Mouse (Mus musculus) intestine, embryonic 14.5 days (tissue): ENCODE measurements around the gene Galnt14. TPM values are rescaled to one million over a fixed set of nuclear protein-coding genes. Genes with fewer than 3 reads are reported as not detected.

Experiments used
- ATAC-seq: fragments of 200-750 bp; cut with Nextera tagmentation; replicated peaks from 2 replicates; pipeline ENCODE4 v1.8.0; 2017; ENCODE audit warnings: low read depth, moderate number of reproducible peaks, moderate TSS enrichment, moderate library complexity; ENCODE audit not compliant: low FRiP score, low TSS enrichment
- DNase-seq: peaks from one replicate; pipeline ENCODE4 v3.0.0-alpha.2; 2018; ENCODE audit warnings: low spot score
- H3K27ac ChIP-seq: fragments of 300-500 bp; sonication (generic); 2 replicates; pipeline ENCODE4 v1.5.1; 2014; ENCODE audit warnings: low read depth, mild to moderate bottlenecking, control low read depth
- H3K27me3 ChIP-seq: fragments of 300-500 bp; sonication (generic); replicated peaks from 2 replicates; pipeline ENCODE4 v1.6.1; 2014; ENCODE audit warnings: low read length, control low read depth; ENCODE audit not compliant: control insufficient read depth, insufficient read depth
- H3K36me3 ChIP-seq: fragments of 300-500 bp; sonication (generic); 2 replicates; pipeline ENCODE4 v1.6.1; 2014; ENCODE audit warnings: low read length, control low read depth; ENCODE audit not compliant: control insufficient read depth, insufficient read depth
- H3K4me1 ChIP-seq: fragments of 300-500 bp; sonication (generic); replicated peaks from 2 replicates; pipeline ENCODE4 v1.6.1; 2014; ENCODE audit warnings: low read length, control low read depth, mixed read lengths; ENCODE audit not compliant: control insufficient read depth, insufficient read depth
- H3K4me2 ChIP-seq: fragments of 300-500 bp; sonication (generic); 2 replicates; pipeline ENCODE4 v1.6.1; 2014; ENCODE audit warnings: low read length
- H3K4me3 ChIP-seq: fragments of 300-500 bp; sonication (generic); 2 replicates; pipeline ENCODE4 v1.5.1; 2014; ENCODE audit warnings: low read depth, low read length, control low read depth, mixed read lengths
- H3K9ac ChIP-seq: fragments of 300-500 bp; sonication (generic); 2 replicates; pipeline ENCODE4 v1.6.1; 2014; ENCODE audit warnings: mild to moderate bottlenecking, low read length
- H3K9me3 ChIP-seq: fragments of 300-500 bp; sonication (generic); 2 replicates; pipeline ENCODE4 v1.6.1; 2016; ENCODE audit warnings: low read length, control low read depth; ENCODE audit not compliant: control insufficient read depth
- WGBS: fragments of 180-500 bp; shearing (Covaris S2); extraction: QIAGEN DNeasy Blood & Tissue Kit; methylation state at CpG from one replicate; pipeline ENCODE4 v1.1.7; 2014; 5-methylcytosine and 5-hydroxymethylcytosine counted together
- polyA plus RNA-seq: library from polyadenylated mRNA; unstranded; fragments of >200 nt; fragmentation: Nextera tagmentation; extraction: Ambion mirVana; gene quantifications from 2 replicates; pipeline ENCODE4 v1.2.1, GENCODE M21; 2014

Galnt14 gene
- polyA plus RNA-seq, 1 experiment from 2014 or later: 1.2 TPM

DNA sequence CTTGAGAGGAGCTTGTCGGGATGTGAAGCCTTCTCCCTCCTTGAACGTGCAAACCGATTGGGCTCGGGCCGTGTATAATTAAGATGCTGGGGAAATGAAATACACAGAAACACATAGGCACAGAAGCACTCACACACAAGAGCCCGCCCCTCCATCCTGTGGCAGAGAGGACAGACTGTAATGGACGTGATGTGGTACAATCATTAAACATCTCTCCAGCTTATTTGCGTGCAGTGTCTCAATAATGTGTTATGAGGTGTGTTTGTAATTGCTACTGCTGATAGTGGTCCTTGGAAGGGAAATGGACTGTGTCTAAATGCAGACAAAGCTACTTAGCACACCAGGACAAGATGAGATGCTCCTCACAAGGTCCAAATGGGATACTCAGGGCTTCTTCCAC is 24.0 kb downstream of the Galnt14 start:
- no peak for ATAC-seq
- Histone ChIP-seq H3K27ac (no peak overlapping the region), H3K4me2 (no peak overlapping the region), H3K27me3 (no peaks in the 10 kb centered on the region), H3K4me1 (no peaks in the 10 kb centered on the region), H3K9me3 (no peaks in the 10 kb centered on the region), H3K9ac (no peak overlapping the region), H3K36me3 (no peaks in the 10 kb centered on the region), H3K4me3 (no peak overlapping the region)
- no peak for DNase-seq
- WGBS: 85% methylated on average over 8 of the region's 8 CpGs

DNA sequence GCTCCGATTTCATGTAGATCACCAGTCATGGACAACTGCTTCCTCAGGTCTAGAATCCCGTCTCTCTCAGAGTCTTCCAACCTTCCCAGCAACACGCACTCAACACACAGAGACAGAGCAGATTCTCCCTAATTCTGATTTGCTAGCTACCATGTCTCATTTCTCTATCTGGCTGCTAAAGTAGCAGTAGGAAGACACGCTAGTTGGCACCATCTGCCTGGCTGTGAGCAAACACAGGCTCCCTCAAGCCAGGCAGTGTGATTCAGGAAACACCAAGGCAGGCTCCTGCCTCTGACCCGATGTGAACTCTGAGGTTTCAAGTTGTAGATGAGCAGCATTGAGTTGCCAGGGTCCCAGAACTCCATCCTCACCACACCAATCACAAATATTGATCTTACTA is 25.5 kb downstream of the Galnt14 start:
- H3K27ac ChIP-seq: no peak overlapping the region
- WGBS: 51% methylated on average over 5 of the region's 5 CpGs
- H3K4me3 ChIP-seq: no peak overlapping the region
- DNase-seq (no peak), ATAC-seq (no peak)
- no peak overlapping the region for H3K9ac ChIP-seq
- no peaks in the 10 kb centered on the region for H3K27me3 ChIP-seq
- no peaks in the 10 kb centered on the region for H3K4me1 ChIP-seq
- no peaks in the 10 kb centered on the region for H3K9me3 ChIP-seq
- no peaks in the 10 kb centered on the region for H3K36me3 ChIP-seq
- H3K4me2 ChIP-seq: no peak overlapping the region

DNA sequence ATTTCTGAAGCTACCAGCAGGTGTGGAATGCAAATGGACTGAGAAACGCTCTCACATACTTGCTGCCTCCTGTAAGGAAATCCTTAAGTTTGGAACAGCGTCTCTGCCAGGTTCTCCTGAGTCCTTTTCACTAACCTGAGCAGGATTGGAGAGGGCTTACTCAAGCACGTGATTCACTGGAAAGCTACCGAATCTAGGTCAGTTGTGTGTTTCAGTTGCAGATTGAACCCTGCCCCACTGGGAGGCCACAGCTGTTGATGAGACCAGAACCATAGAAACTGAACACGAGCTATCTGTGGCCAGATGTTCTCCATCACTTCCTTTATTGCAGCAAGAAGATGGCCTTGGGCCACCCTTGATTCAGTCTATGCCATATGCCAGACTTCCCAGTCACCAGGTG is 38.3 kb downstream of the Galnt14 start:
- H3K4me2 ChIP-seq: no peak overlapping the region
- H3K4me1 ChIP-seq: no peaks in the 10 kb centered on the region
- no peak overlapping the region for H3K9ac ChIP-seq
- ATAC-seq: no peak
- no peak for DNase-seq
- H3K4me3 ChIP-seq: no peak overlapping the region
- H3K27ac ChIP-seq: no peak overlapping the region
- no peaks in the 10 kb centered on the region for H3K36me3 ChIP-seq
- H3K9me3 ChIP-seq: no peaks in the 10 kb centered on the region
- no peaks in the 10 kb centered on the region for H3K27me3 ChIP-seq
- WGBS: 69% methylated on average over 5 of the region's 5 CpGs

- no peak overlapping the region for H3K9ac ChIP-seq
- no peak overlapping the region for H3K4me2 ChIP-seq
- 67% methylated on average over 2 of the region's 2 CpGs for WGBS
- H3K9me3 ChIP-seq: no peaks in the 10 kb centered on the region
- H3K4me1 ChIP-seq: no peaks in the 10 kb centered on the region
- DNase-seq (no peak), ATAC-seq (no peak)
- H3K4me3 ChIP-seq: no peak overlapping the region
- H3K36me3 ChIP-seq: no peaks in the 10 kb centered on the region
- H3K27ac ChIP-seq: no peak overlapping the region
- no peaks in the 10 kb centered on the region for H3K27me3 ChIP-seq
Measured at GRCm38 (mm10) chr17:73670048-73670447, 40.2 kb downstream of the Galnt14 start.

DNA sequence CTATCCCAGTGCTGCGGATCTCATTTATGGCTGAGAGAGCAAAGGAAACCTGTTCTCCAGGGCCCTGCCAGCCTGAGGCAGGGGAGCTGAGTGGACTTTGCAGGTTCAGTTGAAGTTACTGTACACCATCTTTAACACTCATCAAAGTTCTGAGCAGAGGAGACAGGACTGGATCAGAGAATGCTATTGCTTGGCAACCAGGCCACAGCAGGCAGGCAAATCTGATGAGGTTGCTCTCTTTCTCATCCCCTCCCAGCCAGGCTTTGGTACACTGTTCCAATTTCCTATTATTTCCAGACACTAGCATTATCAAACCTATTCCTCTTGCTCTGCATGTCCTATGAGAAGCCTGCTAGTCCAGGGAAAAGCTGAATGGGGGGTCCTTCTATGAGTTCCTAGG is 41.3 kb downstream of the Galnt14 start:
- ATAC-seq (no peak), DNase-seq (no peak)
- Histone ChIP-seq H3K36me3 (no peaks in the 10 kb centered on the region), H3K4me1 (no peaks in the 10 kb centered on the region), H3K9ac (no peak overlapping the region), H3K27me3 (no peaks in the 10 kb centered on the region), H3K4me2 (no peak overlapping the region), H3K9me3 (no peaks in the 10 kb centered on the region), H3K27ac (no peak overlapping the region), H3K4me3 (no peak overlapping the region)
- 59% methylated on average over 1 of the region's 1 CpGs for WGBS

DNA sequence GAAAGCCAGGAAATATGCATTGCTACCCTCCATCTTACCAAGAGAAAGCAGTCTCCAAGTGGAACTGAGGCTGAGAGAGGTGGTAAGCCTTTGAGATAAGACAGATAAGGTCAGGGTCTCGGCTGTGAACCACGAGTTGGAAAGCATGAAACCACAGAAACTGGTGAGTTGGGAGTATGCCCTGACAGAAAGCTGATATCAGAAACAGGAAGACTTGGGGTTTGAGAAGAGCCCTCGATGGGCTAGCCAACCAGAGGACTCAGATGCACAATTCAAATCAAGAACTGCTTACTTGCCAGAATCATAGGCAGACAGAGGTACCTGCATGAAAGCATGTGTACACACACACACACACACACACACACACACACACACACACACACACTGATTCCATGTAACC is 47.0 kb downstream of the Galnt14 start:
- H3K36me3 ChIP-seq: no peaks in the 10 kb centered on the region
- 0 out of 2 replicates have a peak, but pooled peaks cover 2% of the 10 kb centered on the region for H3K27me3 ChIP-seq
- no peak overlapping the region for H3K4me2 ChIP-seq
- H3K9ac ChIP-seq: no peak overlapping the region
- no peak overlapping the region for H3K27ac ChIP-seq
- DNase-seq (no peak), ATAC-seq (no peak)
- H3K4me1 ChIP-seq: no peaks in the 10 kb centered on the region
- H3K4me3 ChIP-seq: no peak overlapping the region
- 57% methylated on average over 3 of the region's 3 CpGs for WGBS
- no peaks in the 10 kb centered on the region for H3K9me3 ChIP-seq

- no peak overlapping the region for H3K4me2 ChIP-seq
- 91% methylated on average over 6 of the region's 6 CpGs for WGBS
- peaks cover 4% of the 10 kb centered on the region for H3K4me1 ChIP-seq
- ATAC-seq (no peak), DNase-seq (no peak)
- H3K4me3 ChIP-seq: no peak overlapping the region
- 0 out of 2 replicates have a peak, but pooled peaks cover 13% of the 10 kb centered on the region for H3K27me3 ChIP-seq
- no peaks in the 10 kb centered on the region for H3K36me3 ChIP-seq
- H3K27ac ChIP-seq: no peak overlapping the region
- no peak overlapping the region for H3K9ac ChIP-seq
- H3K9me3 ChIP-seq: no peaks in the 10 kb centered on the region
Measured at GRCm38 (mm10) chr17:73658731-73659445, 51.4 kb downstream of the Galnt14 start.

DNA sequence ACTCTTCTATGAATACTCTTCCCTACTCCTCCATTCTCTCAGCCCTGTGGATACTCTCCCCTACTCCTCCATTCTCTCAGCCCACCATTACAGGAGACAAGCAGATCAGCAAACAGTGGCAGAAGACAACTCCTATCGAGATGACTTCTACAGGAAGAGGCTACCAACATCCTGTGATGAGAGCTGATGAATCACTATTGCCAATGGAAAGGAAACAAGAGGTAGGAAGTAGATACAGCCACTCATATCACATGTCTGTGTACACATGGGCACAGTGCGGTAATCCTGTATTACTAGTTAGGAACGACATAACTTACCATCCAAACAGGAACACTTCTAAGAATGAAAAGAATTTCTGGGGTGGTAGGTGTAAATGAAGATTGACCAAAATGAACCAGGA is 53.9 kb downstream of the Galnt14 start:
- Histone ChIP-seq H3K4me1 (peaks cover 4% of the 10 kb centered on the region), H3K27me3 (0 out of 2 replicates have a peak, but pooled peaks cover 13% of the 10 kb centered on the region), H3K4me3 (no peak overlapping the region), H3K4me2 (no peak overlapping the region), H3K9me3 (no peaks in the 10 kb centered on the region), H3K9ac (no peak overlapping the region), H3K36me3 (no peaks in the 10 kb centered on the region), H3K27ac (no peak overlapping the region)
- no peak for DNase-seq
- 78% methylated on average over 3 of the region's 3 CpGs for WGBS
- ATAC-seq: no peak

DNA sequence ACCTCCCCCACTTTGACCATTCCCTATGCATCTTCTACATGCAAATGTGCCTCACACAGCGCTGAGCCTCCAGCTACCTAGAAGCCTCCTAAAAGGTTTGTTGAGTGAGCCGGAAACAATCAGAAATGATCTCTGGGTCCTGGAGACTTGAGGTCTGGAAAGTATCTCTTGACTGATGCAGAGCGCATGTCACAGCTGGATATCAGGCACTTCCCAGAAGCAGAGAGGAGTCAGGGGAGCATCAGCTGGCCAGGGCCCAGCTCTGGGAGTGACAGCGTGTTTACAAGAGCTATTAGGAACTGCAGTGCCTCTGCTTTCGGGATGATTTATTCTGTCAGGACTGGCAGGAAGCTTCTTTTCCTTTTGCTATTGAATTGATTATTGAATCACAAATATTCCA is 56.0 kb downstream of the Galnt14 start:
- no peaks in the 10 kb centered on the region for H3K9me3 ChIP-seq
- 0 out of 2 replicates have a peak, but pooled peaks have one; percentile 40 for ATAC-seq
- no peak overlapping the region for H3K4me2 ChIP-seq
- H3K27me3 ChIP-seq: 0 out of 2 replicates have a peak, but pooled peaks cover 13% of the 10 kb centered on the region
- DNase-seq: peak; percentile 63
- WGBS: 17% methylated on average over 5 of the region's 5 CpGs
- peaks cover 4% of the 10 kb centered on the region for H3K4me1 ChIP-seq
- H3K27ac ChIP-seq: no peak overlapping the region
- no peak overlapping the region for H3K4me3 ChIP-seq
- H3K36me3 ChIP-seq: no peaks in the 10 kb centered on the region
- no peak overlapping the region for H3K9ac ChIP-seq
